Mouse (Mus musculus) heart, adult 2 months (tissue): Measurements from ENCODE around the gene Nme8. TPM values are rescaled to one million over a fixed set of nuclear protein-coding genes. Genes with fewer than 3 reads are reported as not detected.
A peak's percentile ranks its signal among the peaks of the same experiment; 100 is the strongest.

Experiments used
- DNase-seq, 2 experiments: peaks; one replicate each; pipeline ENCODE4 v3.0.0; 2021
- H3K27ac ChIP-seq: fragments of 200-600 bp; 2 replicates; pipeline ENCODE4 v1.8.1; 2022
- H3K27me3 ChIP-seq: fragments of 200-500 bp; 2 replicates; pipeline ENCODE4 v1.6.1; 2012; ENCODE audit warnings: mild to moderate bottlenecking, low read length, inconsistent platforms, mixed read lengths; ENCODE audit not compliant: control insufficient read depth, insufficient read depth
- H3K36me3 ChIP-seq: fragments of 200-500 bp; 2 replicates; pipeline ENCODE4 v1.6.1; 2012; ENCODE audit warnings: low read length, inconsistent platforms; ENCODE audit not compliant: control insufficient read depth, insufficient read depth
- H3K4me1 ChIP-seq: fragments of 200-500 bp; 2 replicates; pipeline ENCODE4 v1.6.1; 2011; ENCODE audit warnings: low read length; ENCODE audit not compliant: control insufficient read depth, insufficient read depth
- H3K4me3 ChIP-seq: fragments of 200-600 bp; 2 replicates; pipeline ENCODE4 v1.8.1; 2022
- H3K79me2 ChIP-seq: fragments of 200-500 bp; replicated peaks from 2 replicates; pipeline ENCODE4 v1.6.1; 2012; ENCODE audit warnings: mild to moderate bottlenecking, inconsistent platforms, low read length, moderate library complexity, mixed read lengths; ENCODE audit not compliant: control insufficient read depth, insufficient read depth
- H3K9ac ChIP-seq: fragments of 200-500 bp; 2 replicates; pipeline ENCODE4 v1.6.1; 2012; ENCODE audit warnings: low read depth, mild to moderate bottlenecking, control low read depth, inconsistent platforms, low read length, mixed read lengths
- CTCF ChIP-seq: fragments of 200-600 bp; IDR thresholded peaks from 2 replicates; pipeline ENCODE4 v1.8.1; 2022; ENCODE audit warnings: antibody characterized with exemption, mild to moderate bottlenecking, moderate library complexity
- EP300 ChIP-seq: fragments of 200-500 bp; IDR thresholded peaks from 2 replicates; pipeline ENCODE4 v1.6.1; 2011; ENCODE audit warnings: low read depth, low read length, control low read depth; ENCODE audit not compliant: insufficient read depth
- POLR2A ChIP-seq: fragments of 200-500 bp; IDR thresholded peaks from 2 replicates; pipeline ENCODE4 v1.6.1; 2011; ENCODE audit warnings: mild to moderate bottlenecking, low read depth, low read length, control low read depth; ENCODE audit not compliant: insufficient read depth
- WGBS: fragments of 180-500 bp; shearing (Covaris S2); methylation state at CpG from one replicate; pipeline ENCODE4 v1.1.7; 2018; 5-methylcytosine and 5-hydroxymethylcytosine counted together
- intact Hi-C: fragments of 180-260 bp; cut with DNase I; formaldehyde crosslinking; loops from one replicate; pipeline ENCODE4 v1.15.1; 2025
- polyA plus RNA-seq: library from polyadenylated mRNA; depleted of rRNA; stranded (reverse); fragments of >200 nt; gene quantifications from 2 replicates; pipeline ENCODE4 v1.2.3, GENCODE M21; 2012
- total RNA-seq, 2 experiments: library from RNA; stranded (reverse); gene quantifications; 2 replicates each; pipeline ENCODE4 v1.2.3; 2021

Nme8 gene
- total and polyA plus RNA-seq, 3 experiments, result not detected

DNA sequence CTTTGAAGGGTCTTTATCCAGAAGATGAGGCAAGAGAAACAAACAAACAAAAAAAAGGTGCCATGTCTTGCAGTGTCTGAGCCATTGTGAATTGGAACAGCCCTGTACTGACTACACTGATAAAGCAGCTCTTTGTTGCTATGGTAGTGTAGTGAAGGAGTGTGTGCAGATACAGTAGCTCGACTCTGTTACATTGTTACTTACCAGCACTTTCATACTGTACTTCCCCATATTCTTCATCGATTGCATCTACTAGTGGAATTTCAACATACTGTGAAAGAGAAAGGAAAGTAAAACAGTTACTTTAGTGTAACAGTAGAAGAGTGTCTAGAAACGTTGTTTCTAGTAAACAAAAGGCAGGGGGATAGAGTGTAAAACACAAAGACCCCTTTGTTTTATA lies 7.6 kb downstream of the Nme8 start:
- H3K79me2 ChIP-seq, result no peaks in the 10 kb centered on the region
- no peak for TF ChIP-seq CTCF
- no peak for TF ChIP-seq EP300
- TF ChIP-seq POLR2A, result no peak
- no peaks in the 10 kb centered on the region for H3K4me1 ChIP-seq
- intact Hi-C loops, result no loop called here
- peaks cover 1% of the 10 kb centered on the region; the same call in 1 of the 2 replicates for H3K27me3 ChIP-seq
- no peak overlapping the region for H3K27ac ChIP-seq
- H3K9ac ChIP-seq, result no peak overlapping the region
- H3K36me3 ChIP-seq, result no peaks in the 10 kb centered on the region
- no peak for DNase-seq
- no peak overlapping the region for H3K4me3 ChIP-seq
- WGBS, result 50% methylated on average over 3 of the region's 3 CpGs

DNA sequence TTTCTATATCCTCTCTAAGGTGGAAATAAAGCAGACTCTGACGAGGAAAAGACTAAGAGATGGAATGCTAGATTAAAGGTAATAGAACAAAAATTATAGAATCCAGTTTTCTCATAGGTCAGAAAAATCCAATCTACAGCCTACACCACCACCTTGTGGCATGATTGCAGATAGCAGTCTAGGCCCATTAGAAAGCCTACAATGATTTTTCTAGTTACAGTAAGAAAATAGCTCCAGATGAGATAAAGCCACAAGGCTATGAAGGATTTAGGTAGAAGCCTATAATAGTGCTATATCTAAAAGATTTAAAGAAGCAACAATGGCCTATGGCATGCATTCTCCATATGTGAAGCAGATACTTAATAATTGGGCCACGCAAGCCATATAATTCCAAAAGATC lies 13.6 kb downstream of the Nme8 start:
- H3K9ac ChIP-seq, result no peak overlapping the region
- H3K27ac ChIP-seq, result no peak overlapping the region
- no peaks in the 10 kb centered on the region for H3K36me3 ChIP-seq
- no peak overlapping the region for H3K4me3 ChIP-seq
- no peak for TF ChIP-seq POLR2A
- peak; percentile 88 for TF ChIP-seq CTCF
- no peak for TF ChIP-seq EP300
- no peaks in the 10 kb centered on the region for H3K27me3 ChIP-seq
- no peaks in the 10 kb centered on the region for H3K79me2 ChIP-seq
- intact Hi-C loops, result loop anchor here (1.0 to 5.0 kb wide), 2 partner anchors 319 to 522 kb away; no protein-coding TSS in a partner anchor
- 52% methylated on average over 2 of the region's 2 CpGs for WGBS
- no peaks in the 10 kb centered on the region for H3K4me1 ChIP-seq
- DNase-seq, result peak in 1 of 2 experiments; percentile 35

DNA sequence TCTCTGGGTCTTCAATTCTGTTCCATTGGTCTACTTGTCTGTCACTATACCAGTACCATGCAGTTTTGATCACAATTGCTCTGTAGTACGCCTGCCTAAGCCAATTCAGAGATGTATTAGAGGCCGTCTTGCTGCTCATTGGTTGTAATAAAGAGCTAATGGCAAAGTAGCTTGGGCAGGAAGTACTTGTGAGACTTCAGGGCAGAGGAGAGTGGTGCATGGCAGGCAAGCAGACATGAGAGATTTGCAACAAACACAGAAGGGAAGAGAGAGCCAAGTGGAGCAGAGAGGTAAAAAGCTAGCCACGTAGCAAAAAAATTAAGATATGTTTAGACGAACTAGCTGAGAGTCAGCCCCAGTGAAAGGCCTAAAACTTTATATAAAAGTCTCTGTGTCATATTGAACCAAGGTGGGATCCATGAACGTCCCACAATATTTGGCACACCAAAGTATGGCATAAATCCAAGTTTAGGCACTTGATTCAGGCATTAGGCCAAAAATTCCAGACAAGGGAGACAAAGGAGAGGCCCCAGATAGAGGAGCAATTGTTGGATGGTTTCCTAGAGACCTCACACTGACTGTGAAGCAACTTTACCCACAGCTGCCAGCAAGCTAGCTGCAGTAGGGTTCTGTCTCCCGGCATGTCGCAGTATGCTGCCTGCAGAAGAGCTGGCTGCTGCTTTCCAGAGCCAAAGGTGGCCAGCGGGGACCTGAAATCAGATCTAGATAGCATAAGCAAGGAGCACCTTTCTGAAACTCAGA lies 14.5 kb downstream of the Nme8 start:
- WGBS, result 34% methylated on average over 8 of the region's 8 CpGs
- Histone ChIP-seq H3K4me3 (no peak overlapping the region), H3K79me2 (no peaks in the 10 kb centered on the region), H3K27me3 (no peaks in the 10 kb centered on the region), H3K36me3 (no peaks in the 10 kb centered on the region), H3K9ac (no peak overlapping the region), H3K4me1 (no peaks in the 10 kb centered on the region), H3K27ac (no peak overlapping the region)
- TF ChIP-seq EP300 (no peak), CTCF (no peak), POLR2A (no peak)
- intact Hi-C loops, result loop anchor here (5.0 kb wide), 1 partner anchor 521 kb away; no protein-coding TSS in a partner anchor
- DNase-seq, result peak; percentile 27 to 57

DNA sequence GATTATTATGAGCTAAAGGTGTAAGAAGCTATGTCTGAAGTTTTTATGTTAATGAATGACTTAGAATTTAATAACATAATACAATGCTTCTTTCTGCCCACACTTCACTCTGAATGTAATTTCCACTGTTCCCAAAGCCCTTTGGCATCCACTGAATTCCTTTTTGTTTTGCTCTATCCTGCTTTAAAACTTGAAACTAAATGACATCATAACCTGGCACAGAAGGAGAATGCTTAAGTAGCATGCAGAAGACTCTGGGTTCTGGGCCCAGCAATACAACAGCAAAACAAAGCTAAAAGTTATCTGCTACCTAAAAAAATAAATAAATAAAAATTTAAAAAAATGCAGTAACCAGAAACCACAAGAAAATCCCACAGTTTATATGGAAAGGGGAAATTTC lies 23.0 kb downstream of the Nme8 start:
- H3K36me3 ChIP-seq, result no peaks in the 10 kb centered on the region
- no peaks in the 10 kb centered on the region for H3K79me2 ChIP-seq
- H3K4me1 ChIP-seq, result no peaks in the 10 kb centered on the region
- no peak overlapping the region for H3K27ac ChIP-seq
- DNase-seq, result no peak
- no peak overlapping the region for H3K4me3 ChIP-seq
- TF ChIP-seq POLR2A (no peak), EP300 (no peak), CTCF (no peak)
- intact Hi-C loops, result no loop called here
- H3K27me3 ChIP-seq, result no peaks in the 10 kb centered on the region
- H3K9ac ChIP-seq, result no peak overlapping the region

DNA sequence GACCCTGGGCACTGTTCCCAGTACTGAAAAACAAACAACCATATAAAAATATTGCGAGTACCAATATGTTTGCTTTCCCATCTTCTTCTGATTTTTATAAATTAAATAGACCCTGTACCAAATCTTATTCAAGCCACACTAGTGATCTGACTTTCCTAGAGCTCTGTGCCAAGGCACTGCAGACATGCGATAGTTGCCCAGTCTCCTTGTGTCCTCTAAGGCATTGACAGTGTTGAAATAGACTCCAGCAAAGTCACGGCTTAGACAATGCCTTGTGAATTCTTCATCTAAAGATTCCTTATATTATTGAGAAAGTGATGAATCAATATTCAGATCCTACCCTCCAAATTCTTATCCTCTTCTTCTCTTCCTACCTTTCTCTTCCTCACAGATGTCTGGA lies 23.6 kb downstream of the Nme8 start:
- Histone ChIP-seq H3K27ac (no peak overlapping the region), H3K27me3 (no peaks in the 10 kb centered on the region), H3K9ac (no peak overlapping the region), H3K4me3 (no peak overlapping the region), H3K79me2 (no peaks in the 10 kb centered on the region), H3K4me1 (no peaks in the 10 kb centered on the region), H3K36me3 (no peaks in the 10 kb centered on the region)
- WGBS, result 60% methylated on average over 3 of the region's 3 CpGs
- no peak for DNase-seq
- TF ChIP-seq POLR2A, result no peak
- no peak for TF ChIP-seq EP300
- no peak for TF ChIP-seq CTCF
- intact Hi-C loops, result no loop called here

DNA sequence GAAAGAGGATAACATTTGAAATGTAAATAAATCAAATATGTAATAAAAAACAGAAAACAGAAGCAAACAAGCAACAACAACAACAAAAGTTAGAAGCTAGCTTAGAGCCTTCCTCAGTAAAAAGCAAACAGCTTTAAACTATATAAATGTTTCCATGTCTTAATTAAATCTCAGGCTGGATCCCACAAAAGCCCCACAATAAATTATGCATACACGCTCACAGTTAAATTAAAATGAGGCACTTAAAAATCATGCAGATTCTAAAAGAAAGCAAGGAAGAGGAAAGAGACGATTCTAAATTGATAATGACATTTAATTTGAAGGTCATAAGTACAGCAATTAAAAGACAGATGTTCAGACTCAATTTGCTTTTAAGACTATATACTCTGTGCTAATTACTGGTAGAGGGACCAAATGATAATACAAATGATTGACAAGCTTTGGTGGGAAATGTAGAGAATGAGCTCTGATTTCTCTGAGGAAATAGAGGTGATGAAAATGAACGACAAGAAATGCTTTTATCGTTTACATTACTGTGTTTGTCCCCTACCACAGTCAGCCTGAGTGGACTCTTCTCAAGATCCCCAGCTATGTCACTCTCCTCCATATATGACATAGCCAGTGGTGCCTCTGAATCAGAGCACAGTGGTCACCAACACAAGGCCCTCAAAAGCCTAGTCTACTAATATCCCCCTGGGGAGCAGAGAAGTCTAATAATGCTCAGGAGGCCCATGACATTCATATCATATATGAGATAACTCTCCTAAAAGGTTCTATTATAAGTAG lies 29.0 kb downstream of the Nme8 start:
- intact Hi-C loops, result no loop called here
- DNase-seq, result no peak
- 86% methylated on average over 4 of the region's 4 CpGs for WGBS
- no peaks in the 10 kb centered on the region for H3K4me1 ChIP-seq
- no peak overlapping the region for H3K4me3 ChIP-seq
- H3K27ac ChIP-seq, result no peak overlapping the region
- no peaks in the 10 kb centered on the region for H3K27me3 ChIP-seq
- no peak overlapping the region for H3K9ac ChIP-seq
- no peaks in the 10 kb centered on the region for H3K79me2 ChIP-seq
- TF ChIP-seq POLR2A, result no peak
- TF ChIP-seq EP300, result no peak
- TF ChIP-seq CTCF, result no peak
- no peaks in the 10 kb centered on the region for H3K36me3 ChIP-seq
